Mouse (Mus musculus): ENCODE data around the gene Spata32. TPM values are rescaled to one million over a fixed set of nuclear protein-coding genes. Genes with fewer than 3 reads are reported as not detected.

The Spata32 gene
- polyA plus RNA-seq, 1 experiment from 2014 or later = not detected

GRCm38 (mm10) chr11:103219995-103220394, 1.8 kb upstream of the Spata32 start:
- H3K27ac ChIP-seq = no peak overlapping the region
- no peak for ATAC-seq (replicated peaks; ENCODE audit: low FRiP score)
- WGBS = 76% methylated on average over 4 of the region's 4 CpGs

GRCm38 (mm10) chr11:103219259-103219658, 1.0 kb upstream of the Spata32 start:
- Histone ChIP-seq H3K4me2 (no peak overlapping the region), H3K27ac (no peak overlapping the region), H3K4me1 (peaks cover 16% of the 10 kb centered on the region), H3K9ac (no peak overlapping the region), H3K4me3 (replicated peaks) (no peak overlapping the region), H3K36me3 (peaks cover 39% of the 10 kb centered on the region), H3K27me3 (peaks cover 9% of the 10 kb centered on the region; the same call in 1 of the 2 replicates), H3K9me3 (replicated peaks) (no peaks in the 10 kb centered on the region)
- ATAC-seq (replicated peaks; ENCODE audit: low FRiP score) = no peak
- WGBS = 89% methylated on average over 5 of the region's 5 CpGs

More at GRCm38 (mm10) chr11:103219995-103220394, 1.8 kb upstream of the Spata32 start:
- H3K4me2 ChIP-seq = no peak overlapping the region
- peaks cover 18% of the 10 kb centered on the region for H3K4me1 ChIP-seq
- H3K9ac ChIP-seq = no peak overlapping the region
- H3K9me3 ChIP-seq (replicated peaks) = no peaks in the 10 kb centered on the region
- peaks cover 46% of the 10 kb centered on the region for H3K36me3 ChIP-seq
- H3K4me3 ChIP-seq (replicated peaks) = no peak overlapping the region
- H3K27me3 ChIP-seq = peaks cover 9% of the 10 kb centered on the region; the same call in 1 of the 2 replicates

DNA sequence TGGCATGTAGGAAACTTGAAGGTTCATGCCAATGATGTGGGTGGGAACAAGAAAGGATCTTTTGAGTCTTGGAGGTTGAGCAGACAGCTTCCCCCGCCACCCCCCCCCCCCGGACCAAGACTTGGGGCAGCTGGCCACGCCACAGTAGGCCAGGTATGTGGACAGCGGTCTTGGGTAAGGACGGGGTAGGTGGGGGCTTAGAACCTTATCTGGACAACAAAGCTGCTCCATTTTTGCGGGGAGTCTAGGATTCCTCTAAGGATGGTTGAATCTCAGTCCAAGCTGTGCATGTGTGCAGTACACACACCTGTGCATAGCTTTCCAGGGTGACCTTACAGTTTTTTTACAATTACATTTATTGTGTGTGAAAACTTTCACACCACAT, 277 bp upstream of the Spata32 start:
- no peaks in the 10 kb centered on the region for H3K9me3 ChIP-seq (replicated peaks)
- peaks cover 31% of the 10 kb centered on the region for H3K36me3 ChIP-seq
- peak overlapping the region; percentile 44 for H3K9ac ChIP-seq
- 23% methylated on average over 6 of the region's 6 CpGs for WGBS
- ATAC-seq (replicated peaks; ENCODE audit: low FRiP score) = 0 out of 2 replicates have a peak, but pooled peaks have one; percentile 55
- H3K4me2 ChIP-seq = peak overlapping the region; percentile 78
- H3K27me3 ChIP-seq = peaks cover 9% of the 10 kb centered on the region; the same call in 1 of the 2 replicates
- peak overlapping the region; percentile 48 for H3K4me3 ChIP-seq (replicated peaks)
- H3K27ac ChIP-seq = peak overlapping the region; percentile 57; the same call in 1 of the 2 replicates
- H3K4me1 ChIP-seq = peaks cover 12% of the 10 kb centered on the region

DNA sequence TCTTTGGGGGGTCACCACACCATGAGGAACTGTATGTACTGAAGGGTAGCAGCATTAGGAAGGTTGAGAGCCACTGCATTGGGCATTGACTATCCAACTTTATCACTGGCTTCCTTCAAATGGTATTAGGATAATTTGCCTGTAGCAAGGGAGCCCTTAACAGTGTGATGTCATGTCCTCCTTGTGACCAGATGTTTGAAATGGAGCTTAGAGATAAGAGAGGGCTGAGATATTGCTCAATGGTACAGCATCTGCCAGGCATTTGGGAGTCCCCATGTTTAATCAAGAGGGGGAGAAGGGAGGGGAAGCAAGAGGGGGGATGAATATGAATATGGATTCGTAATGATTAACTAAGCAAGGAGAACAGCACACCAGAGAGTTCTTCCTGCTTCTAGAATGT, 2.9 kb downstream of the Spata32 start:
- peaks cover 9% of the 10 kb centered on the region; the same call in 1 of the 2 replicates for H3K27me3 ChIP-seq
- peaks cover 11% of the 10 kb centered on the region for H3K36me3 ChIP-seq
- H3K9me3 ChIP-seq (replicated peaks) = no peaks in the 10 kb centered on the region
- H3K4me2 ChIP-seq = no peak overlapping the region
- no peak overlapping the region for H3K9ac ChIP-seq
- ATAC-seq (replicated peaks; ENCODE audit: low FRiP score) = no peak
- 76% methylated on average over 1 of the region's 1 CpGs for WGBS
- peaks cover 12% of the 10 kb centered on the region for H3K4me1 ChIP-seq
- no peak overlapping the region for H3K27ac ChIP-seq
- H3K4me3 ChIP-seq (replicated peaks) = no peak overlapping the region

DNA sequence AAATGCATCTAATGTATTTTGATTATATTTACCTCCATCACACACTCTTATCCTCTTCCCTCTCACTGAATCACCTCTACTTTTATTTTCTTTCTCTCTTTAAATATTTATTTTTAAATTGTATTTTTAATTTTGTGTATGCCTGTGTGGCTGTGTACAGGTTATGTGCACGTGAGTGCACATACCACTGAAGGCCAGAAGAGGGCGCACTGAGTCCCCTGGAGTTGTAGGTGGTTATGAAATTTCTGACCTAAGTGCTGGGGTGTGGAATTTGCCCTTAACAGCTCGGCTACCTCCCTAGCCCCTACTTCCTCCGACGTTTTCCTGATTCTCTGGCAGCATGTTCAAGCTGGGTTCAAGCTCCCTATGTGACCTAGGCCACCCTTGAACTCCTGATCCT, 4.5 kb downstream of the Spata32 start:
- 89% methylated on average over 5 of the region's 5 CpGs for WGBS

DNA sequence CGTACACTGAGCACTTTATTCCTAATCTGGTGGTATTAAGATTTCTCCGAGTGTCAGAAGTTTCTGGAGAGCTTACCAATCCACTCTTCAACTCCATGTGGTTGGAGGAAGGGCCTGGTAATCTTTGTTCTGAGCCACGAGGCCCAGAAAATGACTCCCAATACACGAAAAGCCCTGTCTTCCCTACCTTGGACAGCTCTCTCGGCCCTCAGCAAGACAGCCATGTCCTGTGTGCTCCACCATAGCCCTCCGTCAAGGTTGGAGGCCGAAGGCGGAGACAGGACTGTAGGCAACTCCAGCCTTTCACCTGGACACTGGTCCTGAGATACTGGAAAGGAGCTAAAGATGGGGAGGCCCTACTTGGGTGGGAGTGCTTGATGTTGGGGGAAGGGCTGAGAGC, 7.9 kb downstream of the Spata32 start:
- ATAC-seq (replicated peaks; ENCODE audit: low FRiP score) = no peak
- no peak overlapping the region for H3K9ac ChIP-seq
- H3K9me3 ChIP-seq (replicated peaks) = no peaks in the 10 kb centered on the region
- 68% methylated on average over 8 of the region's 8 CpGs for WGBS
- no peaks in the 10 kb centered on the region for H3K36me3 ChIP-seq
- no peak overlapping the region for H3K27ac ChIP-seq
- H3K4me2 ChIP-seq = no peak overlapping the region
- no peak overlapping the region for H3K4me3 ChIP-seq (replicated peaks)
- H3K4me1 ChIP-seq = no peaks in the 10 kb centered on the region
- no peaks in the 10 kb centered on the region for H3K27me3 ChIP-seq

More for the DNA sequence above, 4.5 kb downstream of the Spata32 start:
- Histone ChIP-seq H3K27ac (no peak overlapping the region), H3K36me3 (no peaks in the 10 kb centered on the region), H3K4me1 (peaks cover 12% of the 10 kb centered on the region), H3K27me3 (peaks cover 9% of the 10 kb centered on the region; the same call in 1 of the 2 replicates), H3K4me3 (replicated peaks) (no peak overlapping the region), H3K4me2 (no peak overlapping the region), H3K9me3 (replicated peaks) (no peaks in the 10 kb centered on the region), H3K9ac (no peak overlapping the region)
- no peak for ATAC-seq (replicated peaks; ENCODE audit: low FRiP score)

DNA sequence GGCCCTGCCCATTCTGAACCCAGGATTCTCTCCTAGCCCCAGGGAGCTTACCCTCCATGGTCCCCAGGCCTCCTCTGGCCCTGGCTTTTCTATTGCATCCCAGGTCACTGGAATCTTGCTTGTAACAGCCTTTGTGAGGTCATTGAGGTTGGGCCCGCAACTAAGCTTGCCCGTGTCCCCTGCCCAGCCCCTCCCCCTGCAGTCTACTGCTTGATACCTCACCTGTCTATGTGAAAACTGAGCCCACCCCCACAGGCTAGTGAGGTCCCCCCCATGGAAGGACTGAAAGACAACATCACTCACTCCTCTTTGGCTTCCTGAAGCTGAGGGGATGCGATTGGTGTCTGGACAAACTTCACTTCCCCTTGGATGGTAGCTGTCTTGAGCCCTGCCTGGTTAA, 9.8 kb downstream of the Spata32 start, which contains the start of gene 1700023F06Rik:
Gene 1700023F06Rik (minus strand): TSS at position 101 of the 400 bp plus-strand sequence.
- no peaks in the 10 kb centered on the region for H3K9me3 ChIP-seq (replicated peaks)
- no peaks in the 10 kb centered on the region for H3K4me1 ChIP-seq
- H3K27ac ChIP-seq = no peak within 1 kb of the TSS
- H3K27me3 ChIP-seq = no peaks in the 10 kb centered on the region
- no peak within 1 kb of the TSS for H3K9ac ChIP-seq
- no peaks in the 10 kb centered on the region for H3K36me3 ChIP-seq
- no peak for ATAC-seq (replicated peaks; ENCODE audit: low FRiP score)
- no peak within 1 kb of the TSS for H3K4me3 ChIP-seq (replicated peaks)
- 79% methylated on average over 3 of the region's 3 CpGs for WGBS
- H3K4me2 ChIP-seq = no peak within 1 kb of the TSS

- H3K4me2 ChIP-seq = no peak overlapping the region
- H3K9me3 ChIP-seq (replicated peaks) = no peaks in the 10 kb centered on the region
- ATAC-seq (replicated peaks; ENCODE audit: low FRiP score) = no peak
- WGBS = 87% methylated on average over 6 of the region's 6 CpGs
- H3K4me3 ChIP-seq (replicated peaks) = no peak overlapping the region
- no peak overlapping the region for H3K27ac ChIP-seq
- no peaks in the 10 kb centered on the region for H3K36me3 ChIP-seq
- 0 out of 2 replicates have a peak, but pooled peaks cover 5% of the 10 kb centered on the region for H3K4me1 ChIP-seq
- peaks cover 10% of the 10 kb centered on the region; the same call in 1 of the 2 replicates for H3K27me3 ChIP-seq
- H3K9ac ChIP-seq = no peak overlapping the region
Measured at GRCm38 (mm10) chr11:103206203-103206602, 12.0 kb downstream of the Spata32 start.

- Histone ChIP-seq H3K9ac (no peak overlapping the region), H3K4me2 (no peak overlapping the region), H3K27ac (no peak overlapping the region), H3K9me3 (replicated peaks) (no peaks in the 10 kb centered on the region), H3K36me3 (no peaks in the 10 kb centered on the region), H3K4me3 (replicated peaks) (no peak overlapping the region), H3K4me1 (peaks cover 25% of the 10 kb centered on the region), H3K27me3 (peaks cover 48% of the 10 kb centered on the region)
- ATAC-seq (replicated peaks; ENCODE audit: low FRiP score) = no peak
Measured at GRCm38 (mm10) chr11:103202376-103202775, 15.9 kb downstream of the Spata32 start.

DNA sequence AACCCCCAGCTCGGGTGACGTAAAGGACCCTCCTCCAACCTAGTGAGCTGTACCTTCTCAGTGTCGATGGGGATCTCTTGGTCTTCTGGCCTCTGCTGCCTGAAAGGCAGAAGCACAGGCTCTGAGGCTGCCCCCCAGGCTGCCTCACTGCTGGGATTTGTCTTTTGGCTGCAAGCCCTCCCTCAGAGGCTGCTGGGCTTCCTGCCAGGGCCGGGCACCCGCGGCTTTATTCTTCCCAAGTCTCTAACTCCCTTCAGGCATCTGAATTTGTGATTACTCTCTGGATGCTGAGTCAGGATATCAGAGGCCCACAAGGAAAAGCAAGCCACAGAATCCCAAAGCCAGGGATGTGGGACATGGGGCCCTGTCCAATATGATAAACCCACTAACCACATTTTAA, 16.6 kb downstream of the Spata32 start:
- Histone ChIP-seq H3K4me1 (peaks cover 25% of the 10 kb centered on the region), H3K36me3 (no peaks in the 10 kb centered on the region), H3K9ac (0 out of 2 replicates have a peak overlapping the region, but pooled peaks have one; percentile 7), H3K4me2 (no peak overlapping the region), H3K27ac (no peak overlapping the region), H3K4me3 (replicated peaks) (no peak overlapping the region), H3K27me3 (peaks cover 55% of the 10 kb centered on the region), H3K9me3 (replicated peaks) (no peaks in the 10 kb centered on the region)
- WGBS = 32% methylated on average over 6 of the region's 6 CpGs
- ATAC-seq (replicated peaks; ENCODE audit: low FRiP score) = no peak

GRCm38 (mm10) chr11:103198911-103199803, 19.1 kb downstream of the Spata32 start:
- Histone ChIP-seq H3K27me3 (peaks cover 80% of the 10 kb centered on the region), H3K4me3 (replicated peaks) (peak overlapping the region; percentile 51), H3K9me3 (replicated peaks) (no peaks in the 10 kb centered on the region), H3K36me3 (no peaks in the 10 kb centered on the region), H3K9ac (peak overlapping the region; percentile 24), H3K4me1 (peaks cover 37% of the 10 kb centered on the region), H3K4me2 (peak overlapping the region; percentile 87), H3K27ac (no peak overlapping the region)
- peak; percentile 30; the same call in 1 of the 2 replicates for ATAC-seq (replicated peaks; ENCODE audit: low FRiP score)
- WGBS = 1% methylated on average over 57 of the region's 59 CpGs

- Histone ChIP-seq H3K9me3 (replicated peaks) (no peaks in the 10 kb centered on the region), H3K36me3 (no peaks in the 10 kb centered on the region), H3K9ac (no peak overlapping the region), H3K4me3 (replicated peaks) (peak overlapping the region; percentile 51; the same call in 1 of the 2 replicates), H3K4me1 (peaks cover 41% of the 10 kb centered on the region), H3K4me2 (peak overlapping the region; percentile 87), H3K27me3 (peaks cover 88% of the 10 kb centered on the region), H3K27ac (no peak overlapping the region)
- ATAC-seq (replicated peaks; ENCODE audit: low FRiP score) = no peak
- 9% methylated on average over 16 of the region's 16 CpGs for WGBS
Measured at GRCm38 (mm10) chr11:103198339-103198738, 19.9 kb downstream of the Spata32 start.
